Mouse (Mus musculus): Measurements from ENCODE around the gene Rpl36.
"Not testable (repeated sequence)": the region's sequence is repeated elsewhere in the genome, so short reads cannot be mapped to it uniquely, and the experiment has no call there.

The Rpl36 gene

GRCm38 (mm10) chr17:56609452-56610171 lies 3.6 kb upstream of the Rpl36 start, which contains the start of gene 2410015M20Rik:
Gene 2410015M20Rik (minus strand): TSS chr17:56609771.
- peak; percentile 99 for DNase-seq (ENCODE audit: low spot score)

GRCm38 (mm10) chr17:56611323-56611722 lies 1.9 kb upstream of the Rpl36 start:
- no peak for DNase-seq (ENCODE audit: low spot score)

GRCm38 (mm10) chr17:56611861-56612564 lies 1.2 kb upstream of the Rpl36 start:
- peak; percentile 76 for DNase-seq (ENCODE audit: low spot score)

GRCm38 (mm10) chr17:56612565-56612939 lies 664 bp upstream of the Rpl36 start:
- not testable (repeated sequence) for DNase-seq (ENCODE audit: low spot score)

GRCm38 (mm10) chr17:56613893-56614292 lies 677 bp downstream of the Rpl36 start:
- DNase-seq (ENCODE audit: low spot score): not testable (repeated sequence)

GRCm38 (mm10) chr17:56614391-56615135 lies 1.3 kb downstream of the Rpl36 start:
- no peak for DNase-seq (ENCODE audit: low spot score)

GRCm38 (mm10) chr17:56615136-56615784 lies 2.0 kb downstream of the Rpl36 start:
- DNase-seq (ENCODE audit: low spot score): no peak

- DNase-seq (ENCODE audit: low spot score): no peak
Measured at GRCm38 (mm10) chr17:56615792-56616191, 2.6 kb downstream of the Rpl36 start.

- no peak for DNase-seq (ENCODE audit: low spot score)
Measured at GRCm38 (mm10) chr17:56616725-56617124, 3.5 kb downstream of the Rpl36 start.

- no peak for DNase-seq (ENCODE audit: low spot score)
Measured at GRCm38 (mm10) chr17:56617628-56618027, 4.4 kb downstream of the Rpl36 start.

GRCm38 (mm10) chr17:56625495-56625894 lies 12.3 kb downstream of the Rpl36 start:
- no peak for DNase-seq (ENCODE audit: low spot score)

- DNase-seq (ENCODE audit: low spot score): no peak
Measured at GRCm38 (mm10) chr17:56626260-56626659, 13.0 kb downstream of the Rpl36 start.

- peak; percentile 100 for DNase-seq (ENCODE audit: low spot score)
Measured at GRCm38 (mm10) chr17:56626754-56627470, 13.7 kb downstream of the Rpl36 start, which contains the start of gene Lonp1. Gene Lonp1 (minus strand): TSS chr17:56626887.

GRCm38 (mm10) chr17:56627530-56628277 lies 14.5 kb downstream of the Rpl36 start, which contains the start of gene Catsperd:
Gene Catsperd (plus strand): TSS chr17:56628143.
- DNase-seq (ENCODE audit: low spot score): peak; percentile 63

- DNase-seq (ENCODE audit: low spot score): not testable (repeated sequence)
Measured at GRCm38 (mm10) chr17:56629800-56630781, 16.9 kb downstream of the Rpl36 start.

- no peak for DNase-seq (ENCODE audit: low spot score)
Measured at GRCm38 (mm10) chr17:56631807-56632206, 18.6 kb downstream of the Rpl36 start.

GRCm38 (mm10) chr17:56634023-56634422 lies 20.8 kb downstream of the Rpl36 start:
- DNase-seq (ENCODE audit: low spot score): no peak

- no peak for DNase-seq (ENCODE audit: low spot score)
Measured at GRCm38 (mm10) chr17:56643237-56643636, 30.0 kb downstream of the Rpl36 start.

GRCm38 (mm10) chr17:56647546-56647945 lies 34.3 kb downstream of the Rpl36 start:
- DNase-seq (ENCODE audit: low spot score): no peak

All from embryo, embryonic 10 days (tissue).